Comparison of ENCODE assay signal across 9 mouse cellular contexts in genomic region chr8:36346682-36347324, GRCm38 (mm10).
DNase-seq lines count a peak whose midpoint lies in the region; ATAC-seq and TF ChIP-seq lines count a peak whose summit lies in the region.
"Had no signal": no experiment of that assay in that cellular context is flagged by ENCODE, and none has a peak within 500 bp of the region (broad histone marks: within the 10 kb centered on the region; RNA-seq: fewer than 3 reads in every experiment).

No protein-coding gene starts in this region.

- peak; percentile 70 for TF ChIP-seq CTCF in E14TG2a.4 (conservative IDR thresholded peaks at IDR 0.05; ENCODE audit: low read length)
- TF ChIP-seq CTCF in brain, embryonic 14.5 days (IDR thresholded peaks at IDR 0.05; ENCODE audit: borderline replicate concordance, extremely low read depth, insufficient read depth, insufficient read length): peak; percentile 93

- no peak overlapping the region for H3K27ac ChIP-seq in forebrain, embryonic 12.5 days
- H3K27ac ChIP-seq: heart, embryonic 15.5 days had no signal

- 52% methylated on average over 7 of the region's 7 CpGs for WGBS in forebrain, embryonic 12.5 days

- H3K36me3 ChIP-seq in E14TG2a.4 (ENCODE audit: insufficient read depth, low read length): no peaks in the 10 kb centered on the region
- H3K36me3 ChIP-seq in forebrain, embryonic 12.5 days (replicated peaks): no peaks in the 10 kb centered on the region
- H3K36me3 ChIP-seq: heart, embryonic 15.5 days had no signal

- H3K27me3 ChIP-seq in E14TG2a.4 (ENCODE audit: insufficient read depth, low read length): no peaks in the 10 kb centered on the region
- no peaks in the 10 kb centered on the region for H3K27me3 ChIP-seq in forebrain, embryonic 12.5 days
- H3K27me3 ChIP-seq: heart, embryonic 15.5 days had no signal

- no peaks in the 10 kb centered on the region for H3K4me1 ChIP-seq in E14TG2a.4 (replicated peaks; ENCODE audit: low read depth, low read length)
- no peaks in the 10 kb centered on the region for H3K4me1 ChIP-seq in forebrain, embryonic 12.5 days
- H3K4me1 ChIP-seq: heart, embryonic 15.5 days had no signal

- peak; percentile 88 for DNase-seq in brain, embryonic 14.5 days (ENCODE audit: low read depth)
- DNase-seq in layer of hippocampus, adult 9-11 months: peak; percentile 83
- DNase-seq in lung, postnatal 14 days: peak; percentile 88
- DNase-seq in retina, embryonic 14.5 days (ENCODE audit: low spot score): peak; percentile 87
- peak; percentile 83 to 85 for DNase-seq in thymus, postnatal 36 days

- no peak overlapping the region for H3K9ac ChIP-seq in forebrain, embryonic 12.5 days
- H3K9ac ChIP-seq: heart, embryonic 15.5 days had no signal

- H3K9me3 ChIP-seq in E14TG2a.4 (ENCODE audit: low read length): no peaks in the 10 kb centered on the region
- no peaks in the 10 kb centered on the region for H3K9me3 ChIP-seq in forebrain, embryonic 12.5 days
- H3K9me3 ChIP-seq: heart, embryonic 15.5 days had no signal

- H3K4me2 ChIP-seq in forebrain, embryonic 12.5 days: no peak overlapping the region
- H3K4me2 ChIP-seq: heart, embryonic 15.5 days had no signal

- peak; percentile 78 for ATAC-seq in forebrain, embryonic 12.5 days (ENCODE audit: low FRiP score)
- peak; percentile 98 to 99 for ATAC-seq in hematopoietic stem cell, adult 5-6 weeks (replicated peaks in 1 of 2; ENCODE audit: insufficient read depth in 1 of 2, low FRiP score in 2 of 2, low TSS enrichment in 1 of 2, low read depth in 1 of 2, poor library complexity in 2 of 2, severe bottlenecking in 2 of 2)

- H3K4me3 ChIP-seq in E14TG2a.4 (replicated peaks; ENCODE audit: low read length): no peak overlapping the region
- H3K4me3 ChIP-seq in forebrain, embryonic 12.5 days (replicated peaks): no peak overlapping the region
- H3K4me3 ChIP-seq: heart, embryonic 15.5 days had no signal

- TF ChIP-seq POLR2A in brain, embryonic 14.5 days (IDR thresholded peaks at IDR 0.05; ENCODE audit: borderline replicate concordance, extremely low read depth, insufficient read depth, insufficient read length, poor library complexity, severe bottlenecking): no peak
